Mouse (Mus musculus): ENCODE measurements around the gene Ctsz.

The Ctsz gene

GRCm38 (mm10) chr2:174438737-174439449 lies at the start of gene Ctsz:
TSS of gene Ctsz (minus strand) at chr2:174439039.
- peak; percentile 42 for DNase-seq

- DNase-seq, result no peak
Observed at GRCm38 (mm10) chr2:174487005-174487404, 48.2 kb upstream of the Ctsz start.

DNA sequence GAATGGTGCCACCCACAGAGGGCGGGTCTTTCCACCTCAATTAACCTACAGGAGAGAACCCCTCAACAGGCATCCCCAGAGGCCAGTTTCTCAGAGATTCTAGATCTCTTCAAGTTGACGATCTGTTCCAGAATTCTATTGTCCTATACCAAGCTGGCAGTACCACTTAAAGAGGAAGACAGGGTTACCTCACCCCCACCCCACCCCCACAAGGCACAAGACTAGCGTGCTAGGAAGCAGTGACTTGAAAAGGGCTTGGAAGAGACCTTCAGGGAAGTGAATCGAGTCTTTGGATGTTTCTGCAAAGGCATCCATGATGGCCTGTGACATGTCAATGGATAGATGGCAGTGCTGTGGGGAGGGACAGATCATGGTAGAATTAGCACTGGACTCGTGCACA lies 39.9 kb upstream of the Ctsz start:
- no peak for DNase-seq

GRCm38 (mm10) chr2:174477543-174478319 lies 38.9 kb upstream of the Ctsz start:
- DNase-seq, result no peak

DNA sequence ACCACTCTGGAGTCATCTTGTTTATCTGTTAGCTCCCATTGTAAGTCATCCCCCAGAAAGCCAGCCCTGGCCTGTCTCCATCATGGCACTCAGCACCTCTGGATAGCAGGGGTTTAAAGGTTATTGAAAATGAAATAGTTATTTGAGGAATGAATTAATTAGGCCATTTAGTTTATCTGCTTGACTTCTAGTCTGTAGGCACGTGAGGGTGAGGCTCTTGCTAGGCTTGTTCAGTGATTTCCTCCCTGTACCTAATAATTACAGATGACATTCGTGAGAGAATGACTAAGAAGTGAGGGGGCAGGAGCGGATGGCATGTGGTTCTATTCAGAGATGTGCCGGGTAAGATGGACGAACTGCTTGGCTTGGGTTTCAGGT lies 34.7 kb upstream of the Ctsz start:
- no peak for DNase-seq

DNA sequence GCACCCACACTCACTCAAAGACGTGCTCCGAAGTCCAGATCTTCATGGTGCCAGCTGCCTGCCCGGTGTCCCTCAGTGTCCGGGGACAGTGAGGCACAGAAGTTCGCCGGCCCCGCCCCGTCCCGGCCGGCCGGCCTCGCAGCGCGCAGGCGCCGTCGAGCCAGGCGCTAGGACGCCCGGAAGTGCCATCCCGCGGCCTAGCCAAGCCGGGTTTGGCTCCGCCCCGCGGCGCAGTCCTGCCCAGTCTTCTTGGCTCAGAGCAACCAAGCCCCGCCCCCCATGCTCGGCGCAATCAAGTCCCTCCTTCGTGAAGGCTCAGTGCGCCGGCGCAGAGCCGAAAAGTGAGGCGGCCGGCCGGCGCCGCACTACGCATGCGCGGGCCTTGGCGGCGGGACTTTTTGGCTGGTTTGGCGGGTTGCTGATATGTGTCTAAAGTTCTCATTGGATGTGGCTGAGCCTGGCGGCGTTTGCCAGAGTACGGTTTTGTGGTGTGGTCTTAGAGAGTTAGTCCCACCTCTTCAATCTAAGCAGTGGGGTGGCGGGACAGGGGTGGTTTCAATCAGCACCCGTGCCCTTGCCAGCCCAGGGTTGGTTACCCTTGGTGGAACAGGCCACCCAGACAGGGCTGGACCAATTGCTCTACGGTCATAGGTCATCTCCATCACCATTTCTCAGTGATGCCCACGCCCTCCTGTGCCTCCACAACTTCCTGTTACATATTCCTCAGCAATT lies 34.1 kb upstream of the Ctsz start, which contains the start of gene Prelid3b:
Gene Prelid3b, minus strand, starts transcription at position 264 of the 732 bp plus-strand sequence.
- DNase-seq, result peak; percentile 99

DNA sequence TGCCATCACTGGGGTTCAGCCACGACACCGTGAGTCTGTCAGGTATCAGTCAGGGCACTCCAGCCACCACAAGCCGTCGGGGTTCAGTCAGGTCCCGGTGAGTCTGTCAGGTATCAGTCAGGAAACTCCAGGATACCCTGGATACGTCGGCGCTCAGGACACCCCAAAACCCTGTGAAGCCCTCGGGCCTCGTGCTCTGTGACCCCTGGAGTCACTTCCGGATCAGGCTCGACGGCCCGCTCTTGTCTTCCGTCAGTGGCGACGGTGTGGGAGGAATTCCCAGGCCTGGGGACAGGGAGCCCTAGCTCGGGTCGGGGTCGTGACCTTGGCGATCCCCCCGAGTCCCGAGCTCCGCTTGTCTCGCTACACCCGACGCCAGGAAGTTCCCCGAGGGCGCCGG lies 33.6 kb upstream of the Ctsz start:
- no peak for DNase-seq

DNA sequence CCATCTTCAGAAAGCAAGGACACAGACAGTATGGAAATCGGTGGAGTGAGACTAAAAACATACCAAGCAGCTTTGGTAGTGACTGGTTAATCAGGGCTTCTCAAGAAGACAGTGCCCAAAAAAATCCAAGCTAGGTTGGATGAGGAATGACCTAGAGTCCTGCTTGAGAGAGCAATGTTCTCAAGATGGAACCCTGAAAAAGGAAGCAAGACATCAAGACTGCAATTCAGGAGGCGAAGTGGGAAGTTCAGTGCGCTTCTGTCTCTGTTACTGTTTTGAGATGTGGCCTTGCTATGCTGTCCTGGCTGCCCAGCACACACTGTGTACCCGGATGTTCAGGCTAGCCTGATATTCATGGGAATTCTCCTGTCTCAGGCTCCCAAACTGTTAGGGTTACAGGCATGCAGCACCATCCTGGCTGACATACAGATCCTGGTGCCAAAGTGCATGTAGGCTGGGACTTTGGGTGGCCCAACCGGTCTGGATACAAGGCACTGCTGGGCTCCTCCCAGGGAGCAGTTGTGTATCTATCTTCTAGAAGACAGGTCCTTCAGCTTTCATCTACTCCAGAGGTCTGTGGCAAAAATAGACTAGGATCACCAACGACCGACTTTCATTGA lies 32.1 kb upstream of the Ctsz start:
- no peak for DNase-seq

GRCm38 (mm10) chr2:174470333-174470732 lies 31.5 kb upstream of the Ctsz start:
- no peak for DNase-seq

DNA sequence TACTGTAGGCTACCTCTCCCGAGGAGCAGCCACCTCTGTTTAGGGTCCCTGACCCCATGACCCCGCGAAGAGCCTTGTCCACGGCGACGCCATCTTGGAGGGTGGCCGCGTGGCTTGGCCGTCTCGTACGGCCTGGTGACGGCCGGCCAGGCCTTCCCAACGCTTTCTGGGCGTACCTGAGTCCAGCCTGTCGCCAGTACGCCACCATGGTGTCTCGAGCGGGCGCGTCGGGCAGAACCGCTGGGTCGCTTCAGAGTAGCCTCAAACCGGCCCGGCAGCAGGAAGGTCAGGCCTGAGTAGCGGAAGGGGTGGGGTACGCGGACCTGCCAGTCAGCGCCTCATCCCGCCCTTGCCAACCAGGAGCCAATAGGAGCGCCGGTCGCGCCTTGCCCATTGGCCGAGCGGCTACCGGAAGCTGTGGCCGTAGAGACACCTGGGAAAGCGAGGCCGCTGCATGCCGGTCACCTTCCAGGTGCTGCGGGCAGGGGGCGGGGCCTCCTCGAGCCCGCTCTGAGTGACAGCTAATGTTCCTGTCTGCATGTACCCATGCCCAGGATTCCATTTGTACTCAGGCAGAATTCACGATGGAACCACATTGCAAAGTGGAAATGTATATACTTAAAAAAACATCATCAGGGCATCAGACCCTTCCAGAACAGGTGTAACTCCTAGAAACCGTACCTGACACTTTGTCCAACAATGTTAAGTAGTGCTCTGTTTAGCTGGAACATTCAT lies 25.1 kb upstream of the Ctsz start, which contains the start of gene Atp5e:
Gene Atp5e, minus strand, starts transcription at position 317 of the 735 bp plus-strand sequence.
- DNase-seq, result peak; percentile 98

DNA sequence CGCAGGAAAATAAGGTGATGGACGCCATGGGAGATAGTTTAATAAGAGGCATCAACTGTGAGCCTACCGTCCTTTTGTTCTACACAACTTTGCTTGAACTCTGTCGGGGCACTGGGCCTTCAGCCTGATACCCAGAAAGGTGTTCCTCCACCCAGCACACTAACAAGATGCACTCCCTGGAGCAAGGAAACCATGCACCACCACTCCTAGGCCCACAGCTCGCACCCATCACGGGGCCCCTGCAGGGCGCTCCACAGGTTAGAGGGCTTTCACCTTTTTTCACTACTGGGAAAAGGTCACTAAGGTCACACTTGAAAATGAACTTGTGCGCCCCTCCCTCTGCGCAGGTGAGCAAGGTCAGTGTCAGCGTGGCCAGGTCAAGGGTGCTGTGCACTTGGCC lies 24.5 kb upstream of the Ctsz start:
- DNase-seq, result peak; percentile 13

DNA sequence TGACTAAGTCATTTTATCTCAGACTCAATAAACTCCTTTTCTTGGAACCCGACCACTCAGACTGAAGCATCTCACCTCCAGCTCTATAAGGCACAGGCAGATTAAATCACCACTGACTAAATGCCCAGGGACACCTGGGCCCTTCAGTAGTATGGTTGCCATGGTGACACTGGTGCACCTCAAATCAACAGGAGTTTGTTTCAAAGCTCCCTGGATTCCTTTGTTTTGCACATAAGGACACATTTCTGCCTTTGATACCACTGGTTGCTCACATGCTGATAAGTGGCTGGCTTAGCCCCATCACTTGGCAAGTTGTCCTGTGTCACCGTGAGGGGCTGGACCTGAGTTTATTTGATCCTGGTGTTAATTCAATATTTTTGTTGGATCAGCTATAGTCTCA lies 20.5 kb upstream of the Ctsz start:
- DNase-seq, result no peak

DNA sequence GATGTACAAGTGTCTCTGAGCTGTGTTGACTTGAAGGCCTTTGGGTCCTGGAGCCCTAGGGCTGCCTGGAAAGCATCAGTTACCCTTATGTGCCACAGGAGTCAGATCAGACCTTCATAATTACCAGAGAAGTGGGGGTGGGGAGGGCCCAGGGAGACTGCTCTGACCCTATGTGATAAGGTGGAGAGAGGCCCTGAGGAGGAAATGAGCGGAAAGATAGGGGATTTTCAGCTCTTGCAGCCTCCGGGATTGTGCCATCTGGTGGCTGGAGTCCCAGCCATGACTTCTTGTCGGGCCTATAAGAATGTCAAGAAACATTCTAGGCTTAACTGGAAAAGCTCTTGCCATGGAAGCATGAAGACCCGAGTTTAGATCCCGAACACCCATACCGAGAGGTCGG lies 14.8 kb upstream of the Ctsz start:
- DNase-seq, result no peak

- DNase-seq, result no peak
Observed at GRCm38 (mm10) chr2:174450353-174450752, 11.5 kb upstream of the Ctsz start, which contains the start of gene Tubb1. TSS of gene Tubb1 (plus strand) at chr2:174450695.

- DNase-seq, result no peak
Observed at GRCm38 (mm10) chr2:174448405-174448804, 9.6 kb upstream of the Ctsz start.

- no peak for DNase-seq
Observed at GRCm38 (mm10) chr2:174446905-174447304, 8.1 kb upstream of the Ctsz start.

DNA sequence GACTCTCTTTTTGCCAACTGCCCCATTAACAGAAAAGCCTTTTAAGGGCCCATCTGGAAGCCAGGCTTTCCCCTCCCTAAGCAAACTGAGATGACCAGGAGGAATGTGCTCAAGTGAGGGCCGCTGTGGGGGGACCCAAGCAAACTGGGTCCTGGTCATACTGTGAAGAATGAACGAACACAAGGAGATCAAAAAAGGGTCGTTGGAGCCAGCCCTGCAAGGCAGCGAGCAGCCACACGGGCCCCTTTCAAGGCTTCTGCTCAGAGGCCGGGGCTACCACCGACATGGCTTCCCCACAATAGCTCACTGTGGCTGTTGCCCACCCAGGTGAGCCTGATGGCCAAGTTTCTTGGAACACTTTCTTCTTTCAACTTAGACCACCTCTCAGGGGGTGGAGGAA lies 7.7 kb upstream of the Ctsz start:
- no peak for DNase-seq

GRCm38 (mm10) chr2:174445018-174445417 lies 6.2 kb upstream of the Ctsz start:
- DNase-seq, result no peak

DNA sequence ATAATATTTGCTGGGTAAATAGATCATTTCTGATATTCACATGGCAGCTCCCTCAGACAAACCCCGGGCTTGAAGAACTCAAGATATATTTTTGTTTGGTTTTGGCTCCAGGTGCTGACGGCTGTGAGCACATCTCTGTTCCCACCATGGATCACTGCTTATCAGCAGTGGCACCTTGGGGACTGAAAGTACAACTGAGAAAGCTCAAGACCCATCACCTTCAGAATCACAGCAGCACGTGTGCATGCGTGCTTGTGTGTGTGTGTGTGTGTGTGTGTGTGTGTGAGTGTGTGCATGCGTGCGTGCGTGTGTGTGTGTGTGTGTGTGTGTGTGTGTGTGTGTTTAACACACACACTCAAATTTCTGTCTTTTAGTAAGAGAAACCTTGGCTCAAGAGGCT lies 5.5 kb upstream of the Ctsz start:
- no peak for DNase-seq

GRCm38 (mm10) chr2:174443046-174443445 lies 4.2 kb upstream of the Ctsz start:
- no peak for DNase-seq

DNA sequence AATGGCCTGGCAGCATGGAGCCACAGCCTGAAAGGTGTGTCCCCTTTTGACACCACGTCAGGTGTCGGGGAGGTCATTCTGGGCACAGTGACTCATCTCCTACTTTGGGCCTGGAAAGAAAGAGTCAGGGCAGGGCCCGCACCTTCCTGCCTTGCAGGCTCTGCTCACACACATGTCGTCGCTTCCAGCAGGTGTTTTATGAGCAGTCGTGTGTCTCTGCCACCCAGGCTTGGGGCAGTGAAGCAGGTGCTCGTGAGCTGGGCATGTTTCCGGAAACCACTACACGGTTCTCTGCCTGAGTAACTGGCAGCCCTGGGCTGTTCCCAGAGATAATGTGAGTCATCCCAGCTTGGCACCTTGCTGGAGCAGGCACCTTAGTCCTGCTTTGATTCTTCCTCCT lies 3.6 kb upstream of the Ctsz start:
- no peak for DNase-seq

- no peak for DNase-seq
Observed at GRCm38 (mm10) chr2:174441898-174442297, 3.1 kb upstream of the Ctsz start.

Data from right cerebral cortex, postnatal 25 days (tissue).